Mouse (Mus musculus): ENCODE data around the gene Syn3.

GRCm38 (mm10) chr10:86338121-86338715 lies 160.5 kb downstream of the Syn3 start:
- TF ChIP-seq FLI1 (IDR thresholded peaks at IDR 0.05; ENCODE audit: low read length) (no peak), GATA1 (IDR thresholded peaks at IDR 0.05; ENCODE audit: borderline replicate concordance, low read length) (no peak)
